9 mouse cellular contexts compared by ENCODE assay signal in genomic region chr17:27151411-27151810, GRCm38 (mm10). TPM values are rescaled to one million over a fixed set of nuclear protein-coding genes. Genes with fewer than 3 reads are reported as not detected.
DNase-seq lines count a peak whose midpoint lies in the region; ATAC-seq and TF ChIP-seq lines count a peak whose summit lies in the region.
"Had no signal": no experiment of that assay in that cellular context is flagged by ENCODE, and none has a peak within 500 bp of the region (broad histone marks: within the 10 kb centered on the region; RNA-seq: fewer than 3 reads in every experiment).

No protein-coding gene starts in this region.

- no peak overlapping the region for H3K27ac ChIP-seq in left cerebral cortex, adult 2 months
- H3K27ac ChIP-seq in ES-E14 (ENCODE audit: insufficient read depth, low read depth, low read length, poor library complexity, severe bottlenecking) = no peak overlapping the region

- H3K9me3 ChIP-seq in ES-E14 (ENCODE audit: control insufficient read depth, insufficient read depth, low read depth, low read length) = no peaks in the 10 kb centered on the region
- H3K9me3 ChIP-seq: megakaryocyte, embryonic 14.5 days had no signal

- intact Hi-C loops in left cerebral cortex, adult 2 months (cut with DNase I) = no loop called here
- intact Hi-C loops in left cerebral cortex, postnatal 25 days (cut with DNase I) = no loop called here

- TF ChIP-seq CTCF in left cerebral cortex, adult 2 months (IDR thresholded peaks at IDR 0.05) = peak; percentile 46

- DNase-seq in left cerebral cortex, adult 2 months (ENCODE audit: extremely low spot score in 1 of 2, low spot score in 2 of 2) = no peak
- no peak for DNase-seq in left cerebral cortex, postnatal 25 days (ENCODE audit: low spot score in 2 of 2)
- DNase-seq in ES-E14 (ENCODE audit: low read depth, low spot score) = peak; percentile 41
- peak; percentile 35 for DNase-seq in c-Kit-negative CD71-positive TER-119-positive erythroid progenitor cells, embryonic 14.5 days (ENCODE audit: low read depth, low spot score)
- peak; percentile 57 to 81 for DNase-seq in spleen, postnatal 10 days (ENCODE audit: low spot score in 2 of 2)
- DNase-seq in right cerebral cortex, postnatal 25 days = no peak
- DNase-seq: heart, postnatal 36 days had no signal

- no peaks in the 10 kb centered on the region for H3K36me3 ChIP-seq in ES-E14 (ENCODE audit: control insufficient read depth, insufficient read depth, low read length, poor library complexity, severe bottlenecking)

- H3K4me1 ChIP-seq in ES-E14 (ENCODE audit: control insufficient read depth in 2 of 2, insufficient read depth in 2 of 2, low read length in 2 of 2, poor library complexity in 1 of 2) = peaks cover 0 to 9% of the 10 kb centered on the region in 2 experiments; a peak in 1 of 4 replicates

- no peak overlapping the region for H3K4me3 ChIP-seq in left cerebral cortex, adult 2 months
- no peak overlapping the region for H3K4me3 ChIP-seq in ES-E14 (ENCODE audit: insufficient read depth in 1 of 2, low read depth in 1 of 2, low read length in 2 of 2, poor library complexity in 1 of 2, severe bottlenecking in 1 of 2)
- H3K4me3 ChIP-seq: megakaryocyte, embryonic 14.5 days had no signal

- no peak overlapping the region for H3K9ac ChIP-seq in ES-E14 (ENCODE audit: insufficient read depth, low read depth, low read length, poor library complexity, severe bottlenecking)

- no peak for ATAC-seq in megakaryocyte-erythroid progenitor cell, adult 5-6 weeks (replicated peaks; ENCODE audit: low FRiP score, low TSS enrichment, poor library complexity, severe bottlenecking)

- in situ Hi-C loops in ES-E14 (cut with MboI; ENCODE audit: low sequenced_read_pairs in 2 of 2, unreplicated experiment in 2 of 2) = no loop called here

TF ChIP-seq in ES-E14, 5 proteins besides CTCF, POLR2A, EP300 and RAD21:
- TF ChIP-seq ZC3H11A (IDR thresholded peaks at IDR 0.05; ENCODE audit: borderline replicate concordance, low read depth, low read length) (0 out of 2 replicates have a peak, but pooled peaks have one; percentile 22), MAFK (IDR thresholded peaks at IDR 0.05; ENCODE audit: insufficient read depth, low read depth, low read length) (no peak), CHD2 (IDR thresholded peaks at IDR 0.05; ENCODE audit: low read depth, low read length) (no peak), HCFC1 (IDR thresholded peaks at IDR 0.05; ENCODE audit: borderline replicate concordance, insufficient read depth, low read length) (no peak), ZNF384 (IDR thresholded peaks at IDR 0.05; ENCODE audit: low read depth, low read length) (no peak)

RNA-seq across cellular contexts. Expression of gene Ip6k3, which starts 16.2 kb away (rescaled TPM):
- under 1 TPM; 0.38 to 0.47 TPM for total RNA-seq in left cerebral cortex, adult 2 months (2021)
- total RNA-seq in left cerebral cortex, postnatal 25 days (2021) = under 1 TPM; 0.32 to 0.44 TPM
- 0.27 TPM in 1 of 2 replicates, not detected in the other for total RNA-seq in ES-E14 (2012; rRNA removed)
- total RNA-seq in megakaryocyte-erythroid progenitor cell, adult 5-6 weeks (2014; fragmentation: Nextera tagmentation) = not detected in 2 replicates
- not detected in 2 replicates for total RNA-seq in megakaryocyte-erythroid progenitor cell, adult 5-6 weeks (2017)

RNA-seq across cellular contexts. Expression of gene Uqcc2, which starts 17.7 kb away (rescaled TPM):
- total RNA-seq in left cerebral cortex, adult 2 months (2021) = 100 to 1,000 TPM; 215 to 245 TPM
- total RNA-seq in left cerebral cortex, postnatal 25 days (2021) = 100 to 1,000 TPM; 215 to 241 TPM
- total RNA-seq in ES-E14 (2012; rRNA removed) = 175 and 199 TPM in 2 replicates
- total RNA-seq in megakaryocyte-erythroid progenitor cell, adult 5-6 weeks (2014; fragmentation: Nextera tagmentation) = 180 and 198 TPM in 2 replicates
- total RNA-seq in megakaryocyte-erythroid progenitor cell, adult 5-6 weeks (2017) = 177 and 204 TPM in 2 replicates

RNA-seq across cellular contexts. Expression of gene Lemd2, which starts 52.9 kb away (rescaled TPM):
- 10 to 100 TPM; 45.3 to 45.7 TPM for total RNA-seq in left cerebral cortex, adult 2 months (2021)
- 10 to 100 TPM; 39.9 to 44.1 TPM for total RNA-seq in left cerebral cortex, postnatal 25 days (2021)
- total RNA-seq in ES-E14 (2012; rRNA removed) = 51.8 and 87.8 TPM in 2 replicates
- 26.5 and 33.4 TPM in 2 replicates for total RNA-seq in megakaryocyte-erythroid progenitor cell, adult 5-6 weeks (2014; fragmentation: Nextera tagmentation)
- 15.0 and 31.4 TPM in 2 replicates for total RNA-seq in megakaryocyte-erythroid progenitor cell, adult 5-6 weeks (2017)

Comparison
In these comparisons a context has a peak if more than half of its experiments do, and no peak if none do; other contexts are left out.
1. DNase-seq: peak in ES-E14 (single experiment), c-Kit-negative CD71-positive TER-119-positive erythroid progenitor cells, embryonic 14.5 days (single experiment) and spleen, postnatal 10 days (2 of 2); none in left cerebral cortex, adult 2 months (0 of 2), left cerebral cortex, postnatal 25 days (0 of 2) and right cerebral cortex, postnatal 25 days (single experiment).